Mouse (Mus musculus) embryonic facial prominence, embryonic 15.5 days (tissue): ENCODE data around the gene Capn12. TPM values are rescaled to one million over a fixed set of nuclear protein-coding genes. Genes with fewer than 3 reads are reported as not detected.

Experiments used
- ATAC-seq: fragments of 200-750 bp; cut with Nextera tagmentation; 2 replicates; pipeline ENCODE4 v1.8.0; 2017; ENCODE audit warnings: low read depth, moderate TSS enrichment; ENCODE audit not compliant: insufficient number of reproducible peaks, low FRiP score, low TSS enrichment
- H3K27ac ChIP-seq: fragments of 300-500 bp; sonication (generic); replicated peaks from 2 replicates; pipeline ENCODE4 v1.5.1; 2015; ENCODE audit warnings: mild to moderate bottlenecking, inconsistent platforms
- H3K27me3 ChIP-seq: fragments of 300-500 bp; sonication (generic); 2 replicates; pipeline ENCODE4 v1.6.1; 2015; ENCODE audit warnings: inconsistent platforms
- H3K36me3 ChIP-seq: fragments of 300-500 bp; sonication (generic); 2 replicates; pipeline ENCODE4 v1.6.1; 2015; ENCODE audit warnings: mild to moderate bottlenecking, inconsistent platforms
- H3K4me1 ChIP-seq: fragments of 300-500 bp; sonication (generic); 2 replicates; pipeline ENCODE4 v1.6.1; 2015; ENCODE audit warnings: inconsistent platforms
- H3K4me2 ChIP-seq: fragments of 300-500 bp; sonication (generic); replicated peaks from 2 replicates; pipeline ENCODE4 v1.6.1; 2015; ENCODE audit warnings: mild to moderate bottlenecking, inconsistent platforms
- H3K4me3 ChIP-seq: fragments of 300-500 bp; sonication (generic); replicated peaks from 2 replicates; pipeline ENCODE4 v1.5.1; 2015; ENCODE audit warnings: mild to moderate bottlenecking, inconsistent platforms
- H3K9ac ChIP-seq: fragments of 300-500 bp; sonication (generic); 2 replicates; pipeline ENCODE4 v1.6.1; 2015; ENCODE audit warnings: inconsistent platforms
- H3K9me3 ChIP-seq: fragments of 300-500 bp; sonication (generic); replicated peaks from 2 replicates; pipeline ENCODE4 v1.6.1; 2016; ENCODE audit warnings: inconsistent platforms
- WGBS: fragments of 180-500 bp; shearing (Covaris S2); methylation state at CpG from one replicate; pipeline ENCODE4 v1.1.7; 2015; 5-methylcytosine and 5-hydroxymethylcytosine counted together
- polyA plus RNA-seq: library from polyadenylated mRNA; unstranded; fragments of >200 nt; fragmentation: Nextera tagmentation; extraction: Ambion mirVana; gene quantifications from 2 replicates; pipeline ENCODE4 v1.2.1, GENCODE M21; 2015

Capn12 gene
- polyA plus RNA-seq, 1 experiment from 2014 or later: 1.1 TPM

DNA sequence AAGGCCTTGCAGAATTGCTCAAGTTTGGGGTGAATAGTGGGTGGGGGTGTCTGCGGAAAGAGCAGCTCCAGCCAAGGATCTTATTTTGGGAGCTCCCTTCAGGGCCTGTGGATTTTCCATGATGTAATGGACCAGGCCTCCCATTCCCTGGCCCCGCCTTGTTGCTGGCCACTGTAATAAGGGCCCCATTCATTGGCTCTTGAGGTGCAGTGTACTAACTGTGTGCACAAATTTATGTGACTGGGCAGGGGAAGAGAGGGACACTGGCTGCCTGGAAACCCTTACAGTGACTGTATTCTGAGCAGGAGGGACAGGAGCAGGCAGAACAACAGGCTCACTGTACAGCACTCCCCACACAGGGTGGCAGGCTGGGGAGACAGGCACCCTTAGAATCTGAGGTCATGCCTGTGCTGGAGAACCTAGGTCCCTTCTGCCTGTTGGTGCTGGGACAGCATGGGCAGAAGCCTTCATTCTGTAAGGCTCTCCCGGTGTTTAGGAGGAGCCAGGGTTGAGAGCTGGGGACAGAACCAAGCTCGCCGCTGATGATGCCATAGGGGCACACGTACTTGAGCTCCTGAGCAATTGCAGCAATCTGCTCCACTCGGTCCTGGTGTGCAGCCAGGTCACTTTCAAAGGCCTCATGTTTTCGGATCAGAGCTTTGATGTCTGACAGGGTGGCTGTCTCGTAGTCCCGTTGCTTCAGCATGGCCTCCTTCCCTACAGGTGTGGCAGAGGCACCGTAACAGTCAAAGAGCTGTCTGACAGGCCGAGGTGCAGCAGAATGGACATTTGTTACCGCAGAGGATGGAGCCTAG is 20.3 kb downstream of the Capn12 start:
- H3K27me3 ChIP-seq: no peaks in the 10 kb centered on the region
- H3K9ac ChIP-seq: no peak overlapping the region
- no peak overlapping the region for H3K4me3 ChIP-seq
- peak; percentile 35 for ATAC-seq
- no peaks in the 10 kb centered on the region for H3K9me3 ChIP-seq
- H3K36me3 ChIP-seq: peaks cover 100% of the 10 kb centered on the region
- WGBS: 85% methylated on average over 13 of the region's 13 CpGs
- peaks cover 18% of the 10 kb centered on the region for H3K4me1 ChIP-seq
- no peak overlapping the region for H3K4me2 ChIP-seq
- peak overlapping the region; percentile 79 for H3K27ac ChIP-seq

DNA sequence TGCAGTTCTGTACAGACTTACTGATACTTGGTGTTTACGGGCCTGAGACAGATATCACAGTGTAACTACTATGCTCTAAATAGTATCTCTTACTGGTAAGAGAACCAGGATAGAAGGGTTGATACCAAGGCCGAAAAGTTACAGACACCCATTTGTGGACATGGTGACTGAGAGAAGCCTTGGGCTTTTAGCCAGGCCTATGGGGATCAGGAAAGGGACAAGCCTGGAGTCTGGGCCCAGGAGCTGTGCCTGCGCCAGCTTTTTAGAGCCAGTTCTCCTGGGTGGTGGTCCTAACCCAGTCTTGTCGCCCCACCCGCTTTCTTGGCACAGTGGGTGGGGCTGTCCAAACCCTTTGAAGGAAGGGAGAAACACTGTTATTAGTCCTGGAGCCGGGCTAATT is 21.0 kb downstream of the Capn12 start:
- no peak overlapping the region for H3K9ac ChIP-seq
- H3K36me3 ChIP-seq: peaks cover 100% of the 10 kb centered on the region
- no peak; the same call in 1 of the 2 replicates for ATAC-seq
- H3K27me3 ChIP-seq: no peaks in the 10 kb centered on the region
- peak overlapping the region; percentile 79 for H3K27ac ChIP-seq
- no peak overlapping the region for H3K4me2 ChIP-seq
- H3K4me1 ChIP-seq: peaks cover 18% of the 10 kb centered on the region
- 83% methylated on average over 6 of the region's 6 CpGs for WGBS
- H3K9me3 ChIP-seq: no peaks in the 10 kb centered on the region
- H3K4me3 ChIP-seq: no peak overlapping the region

DNA sequence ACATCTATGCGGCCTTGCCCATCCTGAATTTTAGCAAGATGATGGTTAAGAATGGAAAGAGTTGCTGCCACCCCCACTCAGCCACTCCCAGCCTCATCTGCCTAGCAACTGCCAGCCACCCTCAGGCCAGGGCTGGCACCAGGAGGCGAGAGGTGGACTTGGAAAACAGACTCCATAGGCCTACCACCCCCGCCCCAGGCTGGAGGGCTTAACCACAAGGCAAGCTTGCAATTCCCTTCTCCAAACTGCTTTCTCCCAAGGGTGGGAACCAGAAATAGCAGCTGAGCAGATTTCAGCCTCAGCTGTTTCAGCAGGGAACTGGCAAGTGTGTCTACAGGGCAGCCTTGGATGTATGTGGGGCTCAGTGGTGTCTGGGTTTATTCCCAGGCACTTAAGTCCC is 21.6 kb downstream of the Capn12 start:
- ATAC-seq: peak; percentile 49; the same call in 1 of the 2 replicates
- Histone ChIP-seq H3K4me2 (no peak overlapping the region), H3K27me3 (no peaks in the 10 kb centered on the region), H3K36me3 (peaks cover 100% of the 10 kb centered on the region), H3K4me3 (no peak overlapping the region), H3K27ac (peak overlapping the region; percentile 79), H3K9me3 (no peaks in the 10 kb centered on the region), H3K9ac (no peak overlapping the region), H3K4me1 (peaks cover 18% of the 10 kb centered on the region)
- 70% methylated on average over 3 of the region's 3 CpGs for WGBS

DNA sequence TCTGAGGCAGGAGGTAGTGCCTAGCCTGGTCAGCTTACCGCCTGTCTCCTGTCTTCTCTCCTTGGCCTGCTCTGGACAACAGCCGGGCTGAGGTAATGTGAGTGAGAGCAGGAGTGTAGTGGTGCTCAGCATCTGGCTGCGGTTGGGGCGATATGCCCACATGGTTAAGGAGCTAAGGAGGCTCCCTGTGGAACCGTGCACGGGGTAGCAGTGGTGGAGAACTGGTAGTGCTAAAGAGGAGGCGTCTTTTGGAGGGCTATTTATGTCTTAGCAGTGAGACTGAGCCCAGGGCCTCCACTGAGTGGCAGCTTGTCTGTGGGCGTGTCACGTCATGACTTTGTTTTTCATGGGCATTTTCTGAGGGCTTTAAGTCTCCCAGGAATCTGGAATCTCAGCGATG is 22.6 kb downstream of the Capn12 start:
- WGBS: 76% methylated on average over 10 of the region's 10 CpGs
- no peak overlapping the region for H3K4me2 ChIP-seq
- peaks cover 99% of the 10 kb centered on the region for H3K36me3 ChIP-seq
- ATAC-seq: peak; percentile 16; the same call in 1 of the 2 replicates
- H3K27me3 ChIP-seq: no peaks in the 10 kb centered on the region
- no peaks in the 10 kb centered on the region for H3K9me3 ChIP-seq
- peaks cover 18% of the 10 kb centered on the region for H3K4me1 ChIP-seq
- no peak overlapping the region for H3K4me3 ChIP-seq
- H3K9ac ChIP-seq: no peak overlapping the region
- H3K27ac ChIP-seq: peak overlapping the region; percentile 79

DNA sequence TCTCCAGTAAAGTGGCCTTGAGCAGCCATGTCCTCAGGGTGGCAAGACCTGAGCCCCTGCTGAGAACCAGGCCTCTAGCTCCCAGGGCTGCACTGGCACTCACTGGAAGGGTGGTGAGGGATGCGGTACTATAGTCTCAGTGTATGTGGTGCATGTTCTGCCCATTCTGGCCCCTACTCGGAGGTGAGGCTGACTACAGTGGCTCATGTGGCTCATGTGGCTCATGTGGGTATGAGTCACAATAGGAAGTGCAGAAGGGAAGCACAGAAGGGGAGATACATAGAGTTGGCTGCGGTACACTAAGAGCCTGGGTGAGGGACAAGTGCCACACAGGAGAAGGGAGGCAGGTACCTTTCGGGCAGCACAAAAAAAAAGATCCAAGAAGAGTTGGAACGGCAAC is 26.0 kb downstream of the Capn12 start:
- no peaks in the 10 kb centered on the region for H3K27me3 ChIP-seq
- peaks cover 17% of the 10 kb centered on the region for H3K4me1 ChIP-seq
- H3K27ac ChIP-seq: no peak overlapping the region
- H3K4me3 ChIP-seq: no peak overlapping the region
- peaks cover 97% of the 10 kb centered on the region for H3K36me3 ChIP-seq
- no peak overlapping the region for H3K9ac ChIP-seq
- H3K9me3 ChIP-seq: no peaks in the 10 kb centered on the region
- H3K4me2 ChIP-seq: no peak overlapping the region
- 92% methylated on average over 5 of the region's 5 CpGs for WGBS
- ATAC-seq: no peak

DNA sequence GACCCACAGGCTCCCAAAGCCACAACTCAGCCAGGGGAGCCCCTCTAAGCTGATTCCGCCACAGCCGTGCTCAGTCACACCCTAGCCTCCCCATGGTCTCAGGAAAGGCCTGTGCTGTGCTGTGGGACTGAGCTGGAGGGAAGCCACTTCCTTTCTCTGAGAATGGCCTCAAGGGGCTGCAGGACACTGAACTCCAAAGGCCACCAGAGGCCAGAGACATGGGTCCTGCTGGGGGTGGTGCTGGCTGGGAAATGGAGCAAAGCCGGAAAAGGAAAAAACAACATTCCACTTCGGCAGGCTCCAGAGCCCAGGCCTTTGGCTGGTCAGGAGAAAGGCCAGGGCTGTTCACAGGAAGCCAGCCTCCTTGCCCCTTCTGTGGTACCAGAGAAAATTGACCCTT is 30.4 kb downstream of the Capn12 start:
- H3K27me3 ChIP-seq: no peaks in the 10 kb centered on the region
- no peak overlapping the region for H3K9ac ChIP-seq
- H3K4me2 ChIP-seq: no peak overlapping the region
- H3K9me3 ChIP-seq: no peaks in the 10 kb centered on the region
- peak overlapping the region; percentile 48; the same call in 1 of the 2 replicates for H3K27ac ChIP-seq
- H3K4me3 ChIP-seq: no peak overlapping the region
- WGBS: 49% methylated on average over 4 of the region's 4 CpGs
- H3K4me1 ChIP-seq: peaks cover 6% of the 10 kb centered on the region; the same call in 1 of the 2 replicates
- H3K36me3 ChIP-seq: peaks cover 97% of the 10 kb centered on the region
- no peak for ATAC-seq

DNA sequence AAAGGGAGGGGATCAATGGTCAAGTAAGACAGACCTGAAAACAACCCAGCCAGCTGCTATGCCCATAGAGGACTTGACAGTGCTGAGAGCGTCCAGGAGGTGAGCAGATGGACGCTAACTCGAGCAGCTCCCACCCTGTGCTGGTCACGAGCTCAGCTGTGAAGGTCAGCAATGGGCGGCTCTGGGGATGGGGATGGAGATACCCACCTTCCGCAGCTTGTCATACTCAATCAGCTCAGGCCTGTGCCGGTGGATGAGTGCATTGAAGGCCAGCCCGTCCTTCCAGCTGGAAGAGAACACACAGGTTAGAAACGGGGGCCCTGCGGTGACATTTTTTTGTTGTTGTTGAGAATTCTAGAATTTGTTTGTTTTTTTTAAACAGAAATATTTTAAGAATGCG is 31.9 kb downstream of the Capn12 start:
- WGBS: 71% methylated on average over 11 of the region's 11 CpGs
- H3K27ac ChIP-seq: no peak overlapping the region
- H3K27me3 ChIP-seq: no peaks in the 10 kb centered on the region
- H3K9ac ChIP-seq: no peak overlapping the region
- H3K9me3 ChIP-seq: no peaks in the 10 kb centered on the region
- ATAC-seq: no peak
- H3K4me3 ChIP-seq: no peak overlapping the region
- H3K4me1 ChIP-seq: peaks cover 21% of the 10 kb centered on the region
- peaks cover 89% of the 10 kb centered on the region for H3K36me3 ChIP-seq
- no peak overlapping the region for H3K4me2 ChIP-seq

DNA sequence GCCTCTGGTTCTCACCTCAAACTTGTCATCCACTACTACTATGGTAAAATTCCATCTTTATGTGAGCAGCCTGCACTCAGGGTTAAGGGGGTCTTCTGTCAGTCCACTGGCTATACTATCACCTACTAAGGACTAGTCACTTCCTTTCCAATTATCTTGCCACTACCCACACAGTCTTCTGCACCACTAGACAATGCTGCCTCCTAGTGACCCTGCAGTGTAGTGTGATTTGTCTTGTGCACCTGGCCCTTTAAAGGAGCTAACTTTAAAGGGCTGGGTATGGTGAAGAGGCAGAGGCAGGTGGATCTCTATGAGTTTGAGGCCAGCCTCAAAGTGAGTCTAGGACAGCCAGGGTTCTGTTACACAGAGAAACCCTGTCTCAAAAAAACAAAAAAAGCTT is 35.3 kb downstream of the Capn12 start:
- Histone ChIP-seq H3K9ac (no peak overlapping the region), H3K27ac (peak overlapping the region; percentile 92), H3K9me3 (no peaks in the 10 kb centered on the region), H3K36me3 (peaks cover 66% of the 10 kb centered on the region), H3K4me3 (no peak overlapping the region), H3K27me3 (no peaks in the 10 kb centered on the region), H3K4me1 (peaks cover 54% of the 10 kb centered on the region), H3K4me2 (no peak overlapping the region)
- ATAC-seq: no peak

DNA sequence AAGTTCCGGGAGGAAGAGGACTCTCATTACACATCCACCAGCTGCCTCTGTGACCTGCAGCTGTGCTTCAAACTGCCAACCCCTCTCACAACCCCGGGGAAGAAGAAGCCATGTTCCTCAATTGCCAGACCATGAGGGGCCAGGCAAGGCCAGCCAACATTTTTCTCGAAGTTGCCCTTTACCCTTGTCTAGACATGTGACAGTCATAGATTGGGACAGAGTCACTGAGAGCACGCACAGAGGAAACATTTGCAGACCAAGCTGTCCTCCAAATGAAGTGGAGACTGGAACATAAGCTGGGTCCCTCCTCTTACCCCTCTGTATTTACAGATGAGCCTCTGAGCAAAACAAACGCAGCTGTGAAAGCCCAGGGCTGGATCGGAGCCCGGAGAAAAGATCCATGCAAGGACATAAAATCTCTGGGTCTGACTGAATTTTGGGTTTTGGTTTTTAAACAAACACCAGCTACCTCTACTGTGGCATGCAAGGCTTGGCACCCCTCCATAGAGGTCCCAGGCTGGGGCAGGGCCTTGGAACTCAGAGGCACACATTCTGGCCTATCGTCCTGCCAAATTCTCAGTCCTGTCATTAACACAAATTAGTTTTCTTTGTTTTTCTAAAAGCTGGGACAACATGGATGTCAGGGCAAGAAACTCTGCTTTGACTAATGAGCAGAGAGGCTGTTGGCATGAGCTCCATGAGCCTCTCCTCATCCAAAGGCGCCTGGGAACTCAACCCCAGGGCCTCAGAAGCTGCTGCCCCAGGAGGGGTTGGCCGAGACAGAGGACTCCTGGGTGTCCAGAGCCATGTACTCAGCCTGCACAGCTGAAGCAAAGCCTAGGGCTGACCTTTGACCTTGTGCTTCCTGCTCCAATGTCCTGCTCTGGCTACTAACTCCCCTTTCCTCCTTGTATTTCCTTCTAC is 36.5 kb downstream of the Capn12 start:
- H3K27ac ChIP-seq: peak overlapping the region; percentile 92
- H3K36me3 ChIP-seq: peaks cover 54% of the 10 kb centered on the region
- peak; percentile 45; the same call in 1 of the 2 replicates for ATAC-seq
- no peak overlapping the region for H3K9ac ChIP-seq
- H3K27me3 ChIP-seq: no peaks in the 10 kb centered on the region
- H3K4me3 ChIP-seq: no peak overlapping the region
- peaks cover 66% of the 10 kb centered on the region for H3K4me1 ChIP-seq
- no peaks in the 10 kb centered on the region for H3K9me3 ChIP-seq
- 43% methylated on average over 10 of the region's 10 CpGs for WGBS
- no peak overlapping the region for H3K4me2 ChIP-seq

DNA sequence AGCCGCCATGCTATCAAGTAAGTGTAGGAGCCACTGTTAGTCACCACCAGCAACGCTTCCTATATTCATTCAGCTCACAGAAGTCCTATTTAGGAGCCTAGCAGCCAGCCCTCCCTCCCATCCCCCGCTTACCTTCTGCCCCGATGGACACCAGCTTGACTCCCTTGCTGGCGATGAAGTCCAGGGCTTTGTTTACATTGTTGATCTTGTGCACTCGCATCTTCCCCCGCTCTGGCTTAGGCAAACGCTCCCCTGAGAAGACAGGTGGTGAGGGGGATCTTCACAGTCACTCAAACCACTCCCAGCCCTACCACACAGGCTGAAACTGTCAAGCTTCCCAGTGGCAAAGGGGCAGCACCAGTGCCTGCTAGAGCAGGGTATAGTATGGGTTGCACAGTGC is 37.3 kb downstream of the Capn12 start:
- H3K4me3 ChIP-seq: no peak overlapping the region
- WGBS: 47% methylated on average over 8 of the region's 8 CpGs
- no peaks in the 10 kb centered on the region for H3K9me3 ChIP-seq
- peaks cover 46% of the 10 kb centered on the region for H3K36me3 ChIP-seq
- peak overlapping the region; percentile 92 for H3K27ac ChIP-seq
- no peak overlapping the region for H3K9ac ChIP-seq
- ATAC-seq: no peak
- no peak overlapping the region for H3K4me2 ChIP-seq
- H3K4me1 ChIP-seq: peaks cover 74% of the 10 kb centered on the region
- H3K27me3 ChIP-seq: no peaks in the 10 kb centered on the region

DNA sequence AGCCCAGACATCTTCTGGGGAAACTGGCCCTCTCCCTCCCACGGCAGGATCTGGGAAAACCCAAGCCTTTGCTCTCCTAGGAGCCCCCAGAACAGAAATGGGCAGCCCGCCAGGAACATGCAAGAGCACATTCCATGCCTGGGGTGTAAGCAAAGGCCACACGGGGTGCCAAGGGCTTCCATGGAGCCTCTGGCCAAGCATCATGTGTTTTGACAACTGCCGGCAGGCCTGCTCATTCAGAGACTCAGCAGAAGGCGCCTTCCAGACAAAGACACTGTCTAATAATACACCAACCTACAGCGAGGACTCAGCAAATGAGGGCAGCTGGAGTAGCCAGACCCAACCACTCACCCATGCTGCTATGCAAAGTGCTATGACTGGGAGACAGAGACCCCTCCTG is 38.6 kb downstream of the Capn12 start:
- peak; percentile 76 for ATAC-seq

More for the DNA sequence above, 38.6 kb downstream of the Capn12 start:
- Histone ChIP-seq H3K4me1 (peaks cover 86% of the 10 kb centered on the region), H3K4me2 (peak overlapping the region; percentile 10; the same call in 1 of the 2 replicates), H3K27me3 (no peaks in the 10 kb centered on the region), H3K9me3 (no peaks in the 10 kb centered on the region), H3K27ac (peak overlapping the region; percentile 92), H3K9ac (no peak overlapping the region), H3K36me3 (peaks cover 33% of the 10 kb centered on the region), H3K4me3 (no peak overlapping the region)
- 18% methylated on average over 6 of the region's 6 CpGs for WGBS
